Mouse (Mus musculus): ENCODE measurements at regions not wholly inside any gene's neighbourhood (a gene's known extent, or its start where the extent isn't known, plus 50 kb on each side); places are given as distances from the start of the nearest gene placed in this dataset.

- DNase-seq (ENCODE audit: inconsistent ontology term) = peak; percentile 89
Observed at GRCm38 (mm10) chr9:32053886-32054615, 61.9 kb upstream of the Arhgap32 start.

- peak; percentile 89 for DNase-seq (ENCODE audit: inconsistent ontology term)
Observed at GRCm38 (mm10) chr9:32057427-32058115, 58.4 kb upstream of the Arhgap32 start.

GRCm38 (mm10) chr9:32062740-32063139, 53.2 kb upstream of the Arhgap32 start:
- DNase-seq (ENCODE audit: inconsistent ontology term) = no peak

GRCm38 (mm10) chr9:32063541-32063940, 52.4 kb upstream of the Arhgap32 start:
- DNase-seq (ENCODE audit: inconsistent ontology term) = peak; percentile 40

- DNase-seq (ENCODE audit: inconsistent ontology term) = peak; percentile 51
Observed at GRCm38 (mm10) chr9:32064007-32064550, 51.9 kb upstream of the Arhgap32 start.
